Mouse (Mus musculus) intestine, postnatal 0 days (tissue): ENCODE results near the gene Stat5a. TPM values are rescaled to one million over a fixed set of nuclear protein-coding genes. Genes with fewer than 3 reads are reported as not detected.
A peak's percentile ranks its signal among the peaks of the same experiment; 100 is the strongest.

Experiments used
- ATAC-seq: fragments of 200-750 bp; cut with Nextera tagmentation; 2 replicates; pipeline ENCODE4 v1.8.0; 2017; ENCODE audit warnings: mild to moderate bottlenecking, moderate TSS enrichment, moderate library complexity
- H3K27ac ChIP-seq: fragments of 300-500 bp; sonication (generic); 2 replicates; pipeline ENCODE4 v1.5.1; 2014; ENCODE audit warnings: mild to moderate bottlenecking, low read depth, low read length, moderate library complexity
- H3K27me3 ChIP-seq: fragments of 300-500 bp; sonication (generic); replicated peaks from 2 replicates; pipeline ENCODE4 v1.6.1; 2014; ENCODE audit warnings: low read length, mixed read lengths; ENCODE audit not compliant: control insufficient read depth, insufficient read depth
- H3K36me3 ChIP-seq: fragments of 300-500 bp; sonication (generic); 2 replicates; pipeline ENCODE4 v1.6.1; 2014; ENCODE audit warnings: mild to moderate bottlenecking, moderate library complexity; ENCODE audit not compliant: control insufficient read depth, insufficient read depth
- H3K4me1 ChIP-seq: fragments of 300-500 bp; sonication (generic); replicated peaks from 2 replicates; pipeline ENCODE4 v1.6.1; 2014; ENCODE audit warnings: antibody characterized with exemption, low read length, mixed read lengths; ENCODE audit not compliant: control insufficient read depth, insufficient read depth
- H3K4me2 ChIP-seq: fragments of 300-500 bp; sonication (generic); replicated peaks from 2 replicates; pipeline ENCODE4 v1.6.1; 2014; ENCODE audit warnings: low read depth, mild to moderate bottlenecking, moderate library complexity
- H3K4me3 ChIP-seq: fragments of 300-500 bp; sonication (generic); 2 replicates; pipeline ENCODE4 v1.5.1; 2014; ENCODE audit warnings: low read depth, low read length
- H3K9ac ChIP-seq: fragments of 300-500 bp; sonication (generic); 2 replicates; pipeline ENCODE4 v1.6.1; 2014; ENCODE audit warnings: mild to moderate bottlenecking, low read depth, low read length
- H3K9me3 ChIP-seq: fragments of 300-500 bp; sonication (generic); 2 replicates; pipeline ENCODE4 v1.6.1; 2016; ENCODE audit warnings: mixed run types; ENCODE audit not compliant: control insufficient read depth
- CTCF ChIP-seq: sonication (generic); IDR thresholded peaks from 2 replicates; pipeline ENCODE4 v1.5.1; 2016; ENCODE audit warnings: low read depth, mild to moderate bottlenecking, control low read depth, antibody characterized with exemption, moderate library complexity
- WGBS: fragments of 180-500 bp; shearing (Covaris S2); extraction: QIAGEN DNeasy Blood & Tissue Kit; methylation state at CpG from one replicate; pipeline ENCODE4 v1.1.7; 2014; 5-methylcytosine and 5-hydroxymethylcytosine counted together
- polyA plus RNA-seq: library from polyadenylated mRNA; unstranded; fragments of >200 nt; fragmentation: Nextera tagmentation; extraction: Ambion mirVana; gene quantifications from 2 replicates; pipeline ENCODE4 v1.2.1, GENCODE M21; 2015

Gene Stat5a
- polyA plus RNA-seq, 1 experiment from 2014 or later: 4.8 TPM

GRCm38 (mm10) chr11:100914415-100914814 is 55.3 kb downstream of the Stat5a start:
- Histone ChIP-seq H3K27ac (no peak overlapping the region), H3K9ac (no peak overlapping the region), H3K4me3 (no peak overlapping the region), H3K36me3 (peaks cover 39% of the 10 kb centered on the region), H3K9me3 (no peaks in the 10 kb centered on the region), H3K4me2 (no peak overlapping the region), H3K4me1 (0 out of 2 replicates have a peak, but pooled peaks cover 3% of the 10 kb centered on the region), H3K27me3 (no peaks in the 10 kb centered on the region)
- WGBS: 86% methylated on average over 5 of the region's 5 CpGs
- ATAC-seq: no peak
- TF ChIP-seq CTCF: no peak

DNA sequence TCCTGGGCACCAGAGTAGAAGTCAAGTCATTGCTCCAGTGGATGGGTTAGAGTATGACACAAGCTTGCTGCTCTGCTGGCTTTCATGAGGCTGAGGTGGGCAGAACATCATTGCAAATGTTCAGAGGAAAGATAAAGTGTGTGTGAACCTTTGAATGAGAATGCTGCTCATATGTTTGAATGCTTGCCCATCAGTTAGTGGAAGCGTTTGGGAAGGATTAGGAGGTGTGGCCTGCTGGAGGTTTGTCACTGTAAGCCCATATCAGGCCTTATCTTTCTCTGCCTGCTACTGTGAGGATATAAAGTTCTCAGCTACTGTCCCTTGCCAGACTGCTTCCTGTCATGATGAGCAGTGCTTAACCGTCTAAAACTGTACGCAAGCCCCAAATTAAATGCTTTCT is 55.9 kb downstream of the Stat5a start:
- H3K9me3 ChIP-seq: no peaks in the 10 kb centered on the region
- H3K27ac ChIP-seq: no peak overlapping the region
- no peak overlapping the region for H3K4me3 ChIP-seq
- H3K4me2 ChIP-seq: no peak overlapping the region
- H3K27me3 ChIP-seq: no peaks in the 10 kb centered on the region
- ATAC-seq: no peak
- TF ChIP-seq CTCF: no peak
- peaks cover 35% of the 10 kb centered on the region for H3K36me3 ChIP-seq
- 91% methylated on average over 3 of the region's 3 CpGs for WGBS
- H3K9ac ChIP-seq: no peak overlapping the region
- H3K4me1 ChIP-seq: 0 out of 2 replicates have a peak, but pooled peaks cover 3% of the 10 kb centered on the region

DNA sequence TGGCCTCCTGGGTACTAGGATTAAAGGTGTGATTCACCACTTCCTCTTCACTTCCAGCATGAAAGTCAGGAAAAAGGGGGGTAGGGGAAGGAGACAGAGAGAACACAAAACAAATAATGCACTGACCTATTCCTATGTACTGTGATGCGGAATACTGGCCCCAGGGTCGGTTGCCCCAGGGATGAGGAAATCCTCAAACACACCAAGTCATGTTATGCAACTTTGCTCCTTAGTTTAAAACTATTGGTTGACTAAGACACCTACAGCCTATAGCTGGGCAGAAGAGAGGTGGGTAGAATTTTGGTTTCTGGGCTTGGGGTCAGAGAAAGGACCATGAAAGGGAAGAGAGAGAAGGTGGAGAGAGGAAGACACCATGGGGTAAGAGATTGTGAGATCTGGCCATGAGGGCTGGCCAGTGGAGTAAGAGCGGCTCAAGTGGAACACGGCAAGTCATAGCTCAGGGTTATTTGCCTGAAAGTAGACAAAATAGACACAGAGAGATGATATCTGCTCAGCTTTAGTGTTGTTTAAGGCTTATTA is 57.4 kb downstream of the Stat5a start:
- Histone ChIP-seq H3K9me3 (no peaks in the 10 kb centered on the region), H3K36me3 (0 out of 2 replicates have a peak, but pooled peaks cover 23% of the 10 kb centered on the region), H3K4me3 (no peak overlapping the region), H3K4me2 (no peak overlapping the region), H3K9ac (no peak overlapping the region), H3K27me3 (no peaks in the 10 kb centered on the region), H3K4me1 (0 out of 2 replicates have a peak, but pooled peaks cover 3% of the 10 kb centered on the region), H3K27ac (no peak overlapping the region)
- TF ChIP-seq CTCF: no peak
- no peak for ATAC-seq
- 83% methylated on average over 4 of the region's 4 CpGs for WGBS

GRCm38 (mm10) chr11:100918007-100918406 is 58.9 kb downstream of the Stat5a start:
- H3K4me1 ChIP-seq: 0 out of 2 replicates have a peak, but pooled peaks cover under 1% of the 10 kb centered on the region
- H3K36me3 ChIP-seq: 0 out of 2 replicates have a peak, but pooled peaks cover 23% of the 10 kb centered on the region
- ATAC-seq: no peak
- no peak for TF ChIP-seq CTCF
- H3K4me3 ChIP-seq: no peak overlapping the region
- H3K27me3 ChIP-seq: no peaks in the 10 kb centered on the region
- no peak overlapping the region for H3K4me2 ChIP-seq
- no peaks in the 10 kb centered on the region for H3K9me3 ChIP-seq
- 86% methylated on average over 5 of the region's 5 CpGs for WGBS
- H3K27ac ChIP-seq: no peak overlapping the region
- H3K9ac ChIP-seq: no peak overlapping the region

- Histone ChIP-seq H3K4me1 (no peaks in the 10 kb centered on the region), H3K4me3 (no peak overlapping the region), H3K4me2 (no peak overlapping the region), H3K36me3 (0 out of 2 replicates have a peak, but pooled peaks cover 13% of the 10 kb centered on the region), H3K9ac (no peak overlapping the region), H3K27me3 (no peaks in the 10 kb centered on the region), H3K27ac (no peak overlapping the region), H3K9me3 (no peaks in the 10 kb centered on the region)
- no peak for TF ChIP-seq CTCF
- no peak for ATAC-seq
- 91% methylated on average over 4 of the region's 4 CpGs for WGBS
Measured at GRCm38 (mm10) chr11:100920887-100921624, 61.9 kb downstream of the Stat5a start.

- Histone ChIP-seq H3K9me3 (no peaks in the 10 kb centered on the region), H3K4me2 (no peak overlapping the region), H3K4me3 (no peak overlapping the region), H3K9ac (no peak overlapping the region), H3K4me1 (no peaks in the 10 kb centered on the region), H3K36me3 (0 out of 2 replicates have a peak, but pooled peaks cover under 1% of the 10 kb centered on the region), H3K27ac (peak overlapping the region; percentile 35; the same call in 1 of the 2 replicates), H3K27me3 (no peaks in the 10 kb centered on the region)
- ATAC-seq: peak; percentile 70
- TF ChIP-seq CTCF: no peak
- WGBS: 94% methylated on average over 1 of the region's 1 CpGs
Measured at GRCm38 (mm10) chr11:100924386-100924919, 65.3 kb downstream of the Stat5a start.
